Mouse (Mus musculus) spleen, embryonic (tissue): ENCODE data around the gene Rnf146.
"Not testable (repeated sequence)": the region's sequence is repeated elsewhere in the genome, so short reads cannot be mapped to it uniquely, and the experiment has no call there.

Source experiments
- CTCF ChIA-PET: fragments of 350-600 bp; sonication (Branson Sonifier 250); formaldehyde crosslinking; loops from one replicate; lab custom pipeline; 2022; lab: Charles Lee

Rnf146 gene

DNA sequence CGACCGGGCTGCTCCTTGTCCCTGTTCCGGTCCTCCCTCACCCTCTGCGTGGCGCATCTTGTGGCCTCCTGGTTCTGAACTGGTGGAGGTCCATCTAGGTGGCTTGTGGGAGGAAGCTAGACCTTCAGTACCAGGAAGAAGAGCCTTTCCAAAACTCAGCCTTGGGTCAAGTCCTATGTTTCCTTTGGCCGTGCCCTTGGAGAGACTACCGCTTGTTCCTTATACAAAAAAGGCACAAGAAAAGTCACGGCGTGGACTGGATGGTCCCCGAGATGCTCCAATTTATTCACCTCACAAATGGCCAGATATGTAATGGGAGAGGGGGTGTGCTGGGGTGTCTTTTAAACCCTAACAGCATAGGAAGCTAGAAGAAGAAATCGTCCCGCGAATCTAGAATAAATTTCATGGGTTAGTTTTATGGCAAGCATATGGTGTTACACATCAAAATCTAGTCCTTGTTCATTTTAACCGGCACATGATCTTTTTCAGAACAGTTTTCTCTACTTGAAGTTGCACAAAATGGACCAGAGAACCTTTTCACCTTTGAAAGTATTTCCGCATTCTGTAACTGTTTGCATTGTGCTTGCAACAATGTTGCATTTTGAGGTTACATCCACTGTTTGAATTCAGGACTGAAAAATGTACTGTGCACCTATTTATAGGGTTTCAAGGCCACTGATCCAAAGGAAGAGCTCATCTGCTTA is at the start of gene Rnf146:
Rnf146 (minus strand) TSS at position 246 of the 704 bp plus-strand sequence.
- CTCF ChIA-PET, result no interaction called here

DNA sequence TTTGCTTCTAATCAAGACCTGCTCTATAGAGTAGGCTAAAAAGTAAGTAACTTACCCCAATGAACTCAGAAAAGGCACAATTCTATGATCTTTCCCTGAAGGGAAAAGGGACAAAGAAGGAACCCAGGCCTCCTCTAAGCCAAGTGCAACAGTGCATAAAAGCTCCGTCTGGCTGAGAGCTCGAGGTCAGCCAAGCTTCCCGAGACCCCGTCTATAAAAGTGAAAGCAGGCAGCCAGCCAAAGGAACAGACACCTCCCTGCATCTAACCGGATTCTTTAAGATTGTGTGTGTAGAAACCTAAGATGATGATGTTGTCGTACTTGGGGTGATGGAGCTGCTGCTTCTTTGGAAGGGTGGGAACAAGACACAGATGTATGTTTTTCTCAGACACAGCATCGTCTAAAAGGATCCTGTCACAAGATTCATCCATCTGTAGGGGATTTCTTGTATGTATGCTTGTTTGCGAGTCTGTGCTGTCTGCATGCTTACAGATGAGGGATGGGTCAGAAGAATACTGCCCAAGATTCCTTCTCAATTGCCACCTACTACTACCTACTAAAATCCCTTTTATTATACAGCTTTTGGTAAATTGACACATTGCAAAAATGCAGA is 40.5 kb upstream of the Rnf146 start:
- CTCF ChIA-PET, result no interaction called here

DNA sequence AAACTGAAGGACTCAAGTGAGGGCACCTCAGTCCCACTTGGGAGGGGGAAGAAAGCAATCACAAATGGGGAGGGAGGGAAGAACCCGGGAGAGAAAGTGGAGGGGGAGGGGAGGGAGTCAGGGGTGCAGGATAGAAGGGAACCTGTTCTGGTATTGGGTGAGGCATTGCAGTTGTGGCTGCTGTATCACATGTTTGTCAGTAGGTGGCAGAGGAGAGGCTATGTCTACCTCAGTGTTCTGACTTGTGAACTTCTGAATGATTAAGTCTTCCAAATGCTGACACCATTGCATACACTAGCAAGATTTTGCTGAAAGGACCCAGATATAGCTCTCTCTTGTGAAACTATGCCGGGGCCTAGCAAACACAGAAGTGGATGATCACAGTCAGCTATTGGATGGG is 32.6 kb upstream of the Rnf146 start:
- CTCF ChIA-PET, result not testable (repeated sequence)

DNA sequence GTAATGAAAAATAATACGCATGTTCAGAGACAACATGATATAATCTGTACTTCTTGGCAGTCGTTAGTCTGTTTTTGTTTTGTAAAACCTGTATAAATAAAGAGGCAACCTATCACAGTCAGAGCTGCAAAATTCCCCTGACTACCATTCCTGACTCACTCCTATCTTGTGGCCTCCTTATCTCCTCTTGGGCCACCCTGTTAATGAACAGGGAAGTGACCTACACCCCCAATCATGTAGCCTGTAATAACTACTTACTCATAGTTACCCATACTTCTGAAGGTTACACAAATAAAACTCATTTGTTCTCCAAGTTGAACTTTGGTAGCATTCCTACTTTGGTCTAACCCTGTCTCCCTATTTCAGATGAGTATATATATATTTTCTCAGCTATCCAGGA is 19.3 kb upstream of the Rnf146 start:
- CTCF ChIA-PET, result no interaction called here

DNA sequence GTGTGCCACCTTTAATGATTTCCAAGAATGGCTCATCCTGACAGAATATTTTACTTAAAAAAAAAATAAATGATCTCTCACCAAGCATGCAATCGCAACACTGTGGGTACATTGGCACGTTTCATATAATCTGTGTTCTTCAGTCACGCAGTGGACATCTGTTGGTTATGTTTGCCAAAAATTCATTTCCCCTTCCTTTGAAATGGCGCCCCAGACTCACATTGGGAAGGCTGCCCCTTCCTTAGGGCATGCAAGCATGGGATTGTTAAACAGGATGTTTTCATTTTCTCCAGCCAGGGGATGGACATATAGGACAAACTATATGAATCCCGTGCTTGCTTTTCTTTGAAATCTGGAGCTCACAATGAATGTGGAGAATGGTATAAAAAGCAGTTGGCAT is 11.8 kb upstream of the Rnf146 start:
- CTCF ChIA-PET, result no interaction called here

DNA sequence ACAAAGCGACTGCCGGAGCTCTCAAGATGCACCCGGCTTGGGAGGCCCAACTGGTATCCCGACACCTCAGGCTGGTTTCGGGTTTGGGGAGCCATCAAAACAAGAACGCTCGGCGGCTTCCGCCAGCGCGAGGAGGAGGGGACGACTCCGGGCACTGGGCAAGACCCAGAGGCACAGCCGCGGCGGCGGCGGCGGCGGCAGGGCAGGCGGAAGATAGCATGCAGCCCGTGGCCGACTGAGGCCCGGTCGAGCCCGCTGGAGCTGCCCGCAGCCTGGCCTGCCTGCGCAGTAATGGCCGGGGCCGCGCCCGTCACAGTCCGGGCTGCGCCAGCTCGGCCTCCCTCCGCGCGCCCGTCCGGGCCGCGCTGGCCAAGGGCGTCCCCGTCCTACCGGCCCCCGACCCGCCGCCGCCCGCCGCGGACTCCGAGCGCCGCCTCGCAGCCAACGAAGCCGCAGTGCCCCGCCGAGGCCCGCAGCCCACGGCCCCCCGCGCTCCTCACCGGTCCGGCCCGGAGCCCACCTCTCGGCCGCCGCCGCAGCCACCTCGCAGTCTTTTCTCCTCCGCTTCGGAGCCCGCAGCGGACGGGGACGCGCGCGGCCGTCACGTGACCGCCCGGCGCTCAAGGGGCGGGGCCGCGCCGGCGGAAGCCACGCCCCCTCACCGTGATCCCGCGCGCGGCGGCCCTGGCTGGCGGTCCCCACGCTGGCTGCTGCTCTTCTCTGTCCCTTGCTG is 612 bp downstream of the Rnf146 start:
- CTCF ChIA-PET, result interaction anchor here (0.6 kb wide), 1 partner anchor 48 kb away, joined by 5 read pairs; no protein-coding TSS in a partner anchor

DNA sequence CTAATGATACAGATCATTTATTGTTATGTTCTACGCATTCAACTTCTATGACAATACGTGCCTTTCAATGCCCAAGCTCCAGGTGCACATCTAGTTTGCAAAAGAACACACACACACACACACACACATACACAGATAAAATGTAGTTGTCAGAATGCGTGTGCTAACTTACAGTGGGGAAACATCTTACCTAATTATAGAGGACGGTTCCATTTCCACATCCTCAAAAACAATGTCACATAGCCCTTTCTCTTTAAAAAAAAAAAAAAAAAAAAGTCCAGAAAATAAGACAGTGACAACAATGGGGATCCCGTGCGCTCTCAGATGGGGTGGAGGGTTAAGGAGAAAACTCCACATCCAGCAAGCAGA is 1.2 kb downstream of the Rnf146 start:
- CTCF ChIA-PET, result interaction anchor here (0.6 kb wide), 1 partner anchor 47 kb away, joined by 5 read pairs; no protein-coding TSS in a partner anchor

DNA sequence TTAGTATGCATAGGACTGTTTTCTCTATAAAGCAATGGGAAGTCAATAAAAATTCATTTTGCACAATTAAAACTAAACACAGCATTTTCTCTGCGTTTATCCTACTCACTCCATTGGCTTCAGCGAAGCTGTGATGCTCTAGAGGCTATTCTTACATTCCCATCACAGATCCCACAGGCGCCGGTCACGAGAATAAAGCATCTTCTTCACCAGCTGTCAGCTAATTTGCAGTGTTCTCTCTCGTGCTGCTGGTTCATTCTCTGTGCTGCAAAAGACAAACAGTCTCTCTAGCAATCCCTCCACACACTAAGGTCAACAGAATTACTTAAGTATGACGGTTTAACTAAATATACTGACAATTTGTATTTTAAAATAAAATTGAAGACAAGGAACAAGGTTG is 8.1 kb downstream of the Rnf146 start:
- CTCF ChIA-PET, result no interaction called here

DNA sequence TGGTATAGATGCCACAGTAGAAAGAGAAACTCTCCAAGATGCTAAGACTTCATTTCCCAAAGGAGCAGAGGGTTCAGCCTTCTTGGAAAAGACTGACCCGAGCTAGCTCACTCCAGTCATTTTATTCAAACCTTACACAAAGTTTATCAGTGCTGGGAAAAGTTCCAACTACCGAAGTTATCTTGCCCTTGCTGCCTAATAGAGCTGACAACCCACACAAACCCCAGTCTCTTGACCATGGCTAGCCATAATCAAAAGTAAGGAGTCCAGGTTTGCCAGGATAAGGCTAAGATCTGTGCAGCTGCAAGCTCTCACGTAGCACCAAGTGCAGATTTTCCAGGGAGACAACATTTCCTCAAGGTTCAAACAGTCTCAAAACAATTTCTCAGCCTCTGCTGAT is 9.7 kb downstream of the Rnf146 start:
- CTCF ChIA-PET, result interaction anchor here (0.6 kb wide), 1 partner anchor 12 kb away, joined by 10 read pairs; no protein-coding TSS in a partner anchor

DNA sequence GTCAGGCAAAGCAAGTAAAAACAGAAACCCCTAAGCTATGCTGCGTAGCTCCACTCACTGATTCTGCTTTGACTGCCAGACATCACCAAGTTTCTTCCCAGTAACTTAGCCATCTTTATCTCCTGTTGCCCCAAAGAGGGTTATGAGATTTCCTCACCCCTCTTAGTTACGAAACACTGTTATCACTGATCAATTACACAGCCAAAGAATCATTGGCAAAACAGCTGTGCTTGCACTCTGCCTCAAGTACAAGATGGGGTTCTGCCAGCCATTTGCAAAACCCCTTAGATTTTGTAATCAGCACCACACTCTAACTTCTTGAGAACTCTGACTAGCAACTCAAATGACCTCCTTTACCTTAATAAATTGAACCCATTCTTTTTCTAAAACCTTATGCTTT is 10.8 kb downstream of the Rnf146 start:
- CTCF ChIA-PET, result no interaction called here

DNA sequence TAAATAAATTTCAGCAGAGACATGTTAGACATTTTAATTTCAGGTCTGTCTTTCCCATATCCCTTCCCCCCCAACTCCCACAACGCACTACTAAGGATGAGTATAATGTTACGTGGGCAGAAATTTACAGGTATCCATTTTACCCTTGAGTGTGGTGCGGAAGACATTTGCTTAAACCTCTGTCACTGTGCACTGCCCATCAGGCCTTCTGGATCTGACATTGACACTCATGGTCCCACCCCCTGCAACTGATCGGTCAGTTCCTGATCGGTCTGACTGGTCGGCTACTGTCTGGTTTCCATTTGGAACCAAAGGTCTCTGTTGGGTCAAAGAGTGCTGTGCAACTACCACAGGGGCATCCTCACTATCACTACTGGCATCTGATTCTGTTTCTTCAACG is 15.6 kb downstream of the Rnf146 start:
- CTCF ChIA-PET, result no interaction called here

DNA sequence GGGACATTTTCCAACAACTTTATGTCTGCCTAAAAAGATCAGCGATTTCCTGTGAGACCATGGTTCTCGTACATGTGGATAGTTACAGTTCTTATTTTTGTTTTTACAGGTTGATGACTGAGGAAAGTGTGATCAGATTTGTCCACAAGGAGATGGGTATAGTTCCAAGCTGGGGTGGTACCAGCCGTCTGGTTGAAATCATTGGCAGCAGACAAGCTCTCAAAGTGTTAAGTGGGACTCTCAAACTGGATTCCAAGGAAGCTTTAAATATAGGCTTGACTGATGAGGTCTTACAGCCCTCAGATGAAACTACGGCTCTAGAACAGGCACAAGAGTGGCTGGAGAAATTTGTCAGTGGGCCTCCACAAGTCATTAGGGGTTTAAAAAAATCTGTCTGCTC is 18.0 kb downstream of the Rnf146 start:
- CTCF ChIA-PET, result interaction anchor here (0.8 kb wide), 1 partner anchor 9 kb away, joined by 3 read pairs; no protein-coding TSS in a partner anchor

DNA sequence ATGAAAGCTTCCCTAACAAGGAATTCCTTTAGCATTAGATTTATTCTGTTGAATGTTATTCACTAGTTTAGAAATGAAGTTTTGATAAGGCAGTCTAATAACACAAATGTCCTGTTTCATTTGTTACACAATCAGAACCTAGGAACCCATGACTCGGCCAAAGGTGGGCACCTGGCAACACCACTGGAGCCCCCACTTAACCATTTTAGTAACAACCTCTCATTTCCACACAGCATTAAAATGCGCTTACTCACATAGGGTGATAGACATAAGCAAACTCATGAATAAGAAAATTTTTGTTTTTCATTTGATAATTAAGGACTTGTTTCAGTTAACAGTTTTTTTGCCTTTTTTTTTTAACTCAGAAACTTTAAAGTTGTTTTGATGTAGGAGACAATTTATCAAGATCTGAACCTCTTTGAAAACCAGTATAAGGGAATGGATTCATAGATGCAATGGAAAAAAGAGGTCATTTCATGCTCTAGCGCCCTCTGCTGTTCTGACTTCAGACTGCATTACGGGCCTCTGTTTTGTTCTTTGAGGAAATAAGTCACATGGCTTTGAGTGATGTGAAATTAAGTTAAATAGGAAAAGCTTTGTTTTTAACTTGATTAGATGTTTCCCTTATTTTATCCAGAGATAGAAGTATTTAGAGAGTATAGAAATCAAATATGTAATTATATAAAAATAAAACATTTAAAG is 23.7 kb downstream of the Rnf146 start:
- CTCF ChIA-PET, result no interaction called here

DNA sequence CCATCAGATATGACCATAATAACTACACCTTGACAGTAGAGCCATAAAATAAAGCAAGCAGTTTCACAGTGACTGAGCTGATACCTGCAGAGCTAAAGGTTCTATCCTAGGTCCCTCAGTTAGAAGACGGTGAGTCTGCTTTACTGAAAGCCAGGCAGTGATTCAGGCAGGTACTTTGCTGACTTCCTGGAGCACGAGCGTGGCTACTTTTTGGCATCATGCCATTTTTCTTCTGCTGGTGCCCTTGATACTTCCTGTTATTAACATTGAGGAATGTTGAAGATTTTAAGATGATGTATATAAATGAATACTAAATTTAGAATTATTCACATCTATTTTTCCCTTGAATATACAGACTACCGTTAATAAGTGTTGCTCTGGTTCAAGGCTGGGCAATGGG is 28.4 kb downstream of the Rnf146 start:
- CTCF ChIA-PET, result no interaction called here

DNA sequence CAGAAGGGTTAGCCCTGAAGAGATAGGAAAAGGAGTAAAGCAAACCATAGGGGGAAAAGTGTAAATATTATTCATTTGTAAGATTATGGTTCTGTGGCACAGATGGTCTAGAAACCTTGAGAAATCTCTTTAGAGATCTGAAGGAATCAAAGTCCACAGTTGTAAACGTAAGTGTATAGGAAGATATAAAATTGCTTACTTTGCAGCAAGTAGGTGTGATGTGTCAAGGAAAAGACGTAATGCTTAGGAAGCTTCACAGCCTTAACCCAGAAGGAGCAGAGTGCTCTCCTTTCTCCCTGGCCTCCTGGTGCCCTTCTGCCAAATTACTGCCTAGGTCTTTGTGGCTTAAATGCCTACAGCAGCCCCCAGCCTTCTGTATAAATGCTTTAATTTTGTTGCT is 37.4 kb downstream of the Rnf146 start:
- CTCF ChIA-PET, result interaction anchor here (0.6 kb wide), 1 partner anchor 11 kb away, joined by 3 read pairs; no protein-coding TSS in a partner anchor

DNA sequence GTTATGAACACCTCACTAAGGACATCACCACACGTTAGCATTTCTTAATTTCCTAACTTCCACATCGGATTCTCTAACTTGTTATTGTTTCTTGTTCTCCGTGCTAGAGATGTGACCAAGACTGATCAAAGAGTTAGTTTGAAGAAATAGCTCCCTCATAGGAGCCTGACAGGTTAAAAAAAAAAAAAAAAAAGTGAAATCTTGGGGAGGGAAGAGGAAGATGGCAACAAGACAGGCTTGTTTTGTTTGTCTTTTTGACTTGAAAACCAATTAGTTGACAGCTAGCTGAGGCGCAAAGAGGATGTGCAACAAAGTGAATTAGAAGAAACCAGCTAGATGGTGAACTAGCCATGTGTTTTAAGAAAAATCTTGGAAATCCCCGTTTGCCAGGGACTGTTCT is 48.3 kb downstream of the Rnf146 start:
- CTCF ChIA-PET, result interaction anchor here (0.6 to 0.7 kb wide), 3 partner anchors 11 to 47 kb away, joined by 3 to 5 read pairs (median 4); no protein-coding TSS in a partner anchor

DNA sequence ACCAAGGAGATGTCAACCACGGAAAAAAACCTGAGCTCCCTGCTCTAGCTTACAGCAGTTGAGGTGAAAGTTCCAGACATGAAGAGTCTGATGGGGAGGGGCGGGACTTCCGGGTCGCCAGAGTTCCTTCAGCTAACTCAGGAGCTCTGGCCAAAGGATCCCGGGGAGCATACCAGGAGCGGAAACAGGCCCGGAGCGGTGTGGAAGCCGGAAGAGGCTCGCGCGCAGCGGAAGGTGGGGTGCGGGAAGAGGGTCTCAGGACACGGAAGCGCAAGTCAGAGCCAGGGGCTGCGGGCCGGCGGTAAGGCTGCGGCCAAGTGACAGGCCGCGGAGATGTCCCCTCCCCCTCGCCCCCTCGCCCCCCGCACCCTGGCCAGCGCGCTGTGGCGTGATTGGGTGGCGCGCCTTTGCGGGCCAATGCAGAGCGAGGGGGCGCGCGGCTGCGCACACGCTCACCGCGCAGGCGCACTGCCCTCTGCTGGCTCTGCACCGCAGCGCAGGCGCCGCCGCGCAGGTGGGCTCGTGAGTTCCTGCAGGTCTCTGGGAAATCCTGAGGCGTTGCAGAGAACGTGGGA is 49.1 kb downstream of the Rnf146 start, which contains the start of gene Echdc1:
Echdc1 (plus strand) TSS at position 103 of the 575 bp plus-strand sequence.
- CTCF ChIA-PET, result interaction anchor here (0.6 kb wide), 1 partner anchor 48 kb away, joined by 5 read pairs; no protein-coding TSS in a partner anchor

DNA sequence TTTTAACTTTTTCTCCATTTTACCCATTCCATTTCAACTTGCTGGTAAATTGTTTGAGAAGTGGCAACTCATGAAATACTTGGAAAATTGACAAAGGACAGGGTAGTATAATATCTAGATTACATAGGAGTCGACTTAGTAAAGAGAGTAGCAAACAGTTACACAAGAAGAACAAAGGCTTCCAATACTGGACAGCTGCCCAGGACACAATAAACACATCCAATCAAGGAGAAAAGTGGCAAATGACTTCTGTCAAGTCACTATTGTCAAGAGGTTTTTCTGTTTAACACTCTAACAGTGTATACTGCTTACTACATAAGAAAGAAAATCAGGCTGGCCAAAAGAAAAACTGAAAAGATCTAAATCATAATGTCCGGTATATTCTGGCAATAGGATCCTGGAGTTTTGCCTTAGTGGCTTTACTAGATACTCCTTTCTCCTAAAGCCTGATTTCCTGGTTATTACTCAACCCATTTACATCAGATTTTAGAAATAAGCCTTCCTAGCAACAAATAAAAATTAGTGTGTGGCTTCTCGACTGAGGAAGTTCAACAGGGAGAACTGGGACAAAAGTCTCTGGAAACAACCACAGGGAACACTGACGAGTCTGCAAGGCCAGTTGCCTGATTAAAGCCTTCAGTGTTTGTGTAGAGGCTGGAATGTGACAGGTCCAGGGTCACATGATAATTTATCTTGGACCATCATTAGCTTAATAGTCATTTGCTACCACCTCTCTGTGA is 50.6 kb downstream of the Rnf146 start:
- CTCF ChIA-PET, result no interaction called here

DNA sequence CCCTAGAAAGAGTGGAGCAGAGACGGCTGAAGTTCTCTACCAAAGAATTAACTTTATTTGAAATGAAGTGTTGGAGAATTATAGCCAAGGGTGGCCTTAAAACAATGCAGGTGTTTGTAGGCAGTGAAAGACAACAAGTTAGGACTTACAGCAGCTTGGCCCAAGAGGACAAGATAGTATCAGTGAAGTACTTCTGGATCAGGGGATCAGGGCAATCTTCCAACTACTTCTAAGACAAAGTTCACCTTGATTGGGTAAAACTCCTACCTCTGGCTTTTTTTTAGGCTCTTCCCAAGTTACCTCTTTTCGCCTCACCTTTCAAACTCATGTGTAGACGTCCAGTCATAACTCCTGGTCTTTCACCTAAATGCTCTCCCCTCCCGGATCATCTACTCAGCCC is 60.0 kb downstream of the Rnf146 start:
- CTCF ChIA-PET, result interaction anchor here (0.6 kb wide), 1 partner anchor 30 kb away, joined by 17 read pairs; no protein-coding TSS in a partner anchor
